Mouse (Mus musculus) heart, postnatal 0 days (tissue): ENCODE measurements at regions not wholly inside any gene's neighbourhood (a gene's known extent, or its start where the extent isn't known, plus 50 kb on each side); places are given as distances from the start of the nearest gene placed in this dataset.
"Not testable (repeated sequence)": the region's sequence is repeated elsewhere in the genome, so short reads cannot be mapped to it uniquely, and the experiment has no call there.

Experiments used
- ATAC-seq: fragments of 200-750 bp; cut with Nextera tagmentation; 2 replicates; pipeline ENCODE4 v1.8.0; 2017; ENCODE audit warnings: low read depth, moderate number of reproducible peaks, moderate library complexity; ENCODE audit not compliant: insufficient read depth
- DNase-seq: peaks from one replicate; pipeline ENCODE4 v3.0.0-alpha.2; 2016; ENCODE audit warnings: low spot score
- H3K27ac ChIP-seq: fragments of 300-500 bp; sonication (generic); 2 replicates; pipeline ENCODE4 v1.5.1; 2014; ENCODE audit warnings: low read depth, mild to moderate bottlenecking
- H3K27me3 ChIP-seq: fragments of 300-500 bp; sonication (generic); 2 replicates; pipeline ENCODE4 v1.6.1; 2014; ENCODE audit warnings: low read length, mixed read lengths; ENCODE audit not compliant: control insufficient read depth, insufficient read depth
- H3K36me3 ChIP-seq: fragments of 300-500 bp; sonication (generic); replicated peaks from 2 replicates; pipeline ENCODE4 v1.6.1; 2014; ENCODE audit warnings: low read length, mixed read lengths; ENCODE audit not compliant: control insufficient read depth, insufficient read depth
- H3K4me1 ChIP-seq: fragments of 300-500 bp; sonication (generic); 2 replicates; pipeline ENCODE4 v1.6.1; 2014; ENCODE audit warnings: antibody characterized with exemption; ENCODE audit not compliant: control insufficient read depth, insufficient read depth
- H3K4me2 ChIP-seq: fragments of 300-500 bp; sonication (generic); 2 replicates; pipeline ENCODE4 v1.6.1; 2014; ENCODE audit warnings: low read depth, mild to moderate bottlenecking, low read length, moderate library complexity
- H3K4me3 ChIP-seq: fragments of 300-500 bp; sonication (generic); 2 replicates; pipeline ENCODE4 v1.5.1; 2014; ENCODE audit warnings: low read depth, low read length
- H3K9ac ChIP-seq: fragments of 300-500 bp; sonication (generic); replicated peaks from 2 replicates; pipeline ENCODE4 v1.6.1; 2014; ENCODE audit warnings: low read depth, low read length, mixed read lengths
- H3K9me3 ChIP-seq: fragments of 300-500 bp; sonication (generic); replicated peaks from 2 replicates; pipeline ENCODE4 v1.6.1; 2016; ENCODE audit warnings: low read length; ENCODE audit not compliant: control insufficient read depth
- CTCF ChIP-seq: IDR thresholded peaks from 2 replicates; pipeline ENCODE4 v1.5.1; 2016; ENCODE audit warnings: antibody characterized with exemption, control low read depth, low read depth
- EP300 ChIP-seq: IDR thresholded peaks from 2 replicates; pipeline ENCODE4 v1.6.1; 2016; ENCODE audit warnings: antibody characterized with exemption, low read depth
- WGBS: fragments of 180-500 bp; shearing (Covaris S2); extraction: QIAGEN DNeasy Blood & Tissue Kit; methylation state at CpG from one replicate; pipeline ENCODE4 v1.1.7; 2014; 5-methylcytosine and 5-hydroxymethylcytosine counted together

- H3K4me1 ChIP-seq, result 0 out of 2 replicates have a peak, but pooled peaks cover 6% of the 10 kb centered on the region
- WGBS, result 50% methylated on average over 11 of the region's 11 CpGs
- H3K9ac ChIP-seq, result no peak overlapping the region
Measured at GRCm38 (mm10) chr3:134330943-134331342, 94.7 kb downstream of the Cxxc4 start.

GRCm38 (mm10) chr3:134331499-134332153 lies 95.3 kb downstream of the Cxxc4 start:
- H3K9ac ChIP-seq, result no peak overlapping the region
- no peak for ATAC-seq
- peak overlapping the region; percentile 35 for H3K4me3 ChIP-seq
- no peaks in the 10 kb centered on the region for H3K27me3 ChIP-seq
- no peak for DNase-seq
- 0 out of 2 replicates have a peak, but pooled peaks cover 6% of the 10 kb centered on the region for H3K4me1 ChIP-seq
- TF ChIP-seq CTCF (no peak), EP300 (no peak)
- 32% methylated on average over 16 of the region's 16 CpGs for WGBS
- H3K27ac ChIP-seq, result no peak overlapping the region
- no peaks in the 10 kb centered on the region for H3K36me3 ChIP-seq
- H3K9me3 ChIP-seq, result no peaks in the 10 kb centered on the region
- H3K4me2 ChIP-seq, result peak overlapping the region; percentile 57

More at GRCm38 (mm10) chr3:134330943-134331342, 94.7 kb downstream of the Cxxc4 start:
- H3K9me3 ChIP-seq, result no peaks in the 10 kb centered on the region
- TF ChIP-seq CTCF (no peak), EP300 (no peak)
- H3K27me3 ChIP-seq, result no peaks in the 10 kb centered on the region
- H3K27ac ChIP-seq, result no peak overlapping the region
- H3K4me3 ChIP-seq, result peak overlapping the region; percentile 35
- ATAC-seq, result no peak
- H3K36me3 ChIP-seq, result no peaks in the 10 kb centered on the region
- peak overlapping the region; percentile 57 for H3K4me2 ChIP-seq
- no peak for DNase-seq

GRCm38 (mm10) chr3:134339093-134339695 lies 102.9 kb downstream of the Cxxc4 start:
- H3K27me3 ChIP-seq, DNase-seq, H3K9me3 ChIP-seq, H3K27ac ChIP-seq, H3K36me3 ChIP-seq, H3K4me1 ChIP-seq, H3K4me3 ChIP-seq, H3K9ac ChIP-seq, H3K4me2 ChIP-seq, ATAC-seq: not testable (repeated sequence)
- 72% methylated on average over 3 of the region's 3 CpGs for WGBS

- Histone ChIP-seq H3K4me3 (no peak overlapping the region), H3K4me2 (no peak overlapping the region), H3K9ac (no peak overlapping the region), H3K4me1 (no peaks in the 10 kb centered on the region), H3K27me3 (no peaks in the 10 kb centered on the region), H3K36me3 (no peaks in the 10 kb centered on the region), H3K27ac (no peak overlapping the region), H3K9me3 (no peaks in the 10 kb centered on the region)
- TF ChIP-seq EP300 (no peak), CTCF (no peak)
- ATAC-seq (no peak), DNase-seq (no peak)
- WGBS, result 49% methylated on average over 4 of the region's 4 CpGs
Measured at GRCm38 (mm10) chr3:134365948-134366347, 129.7 kb downstream of the Cxxc4 start.

GRCm38 (mm10) chr3:134366761-134367160 lies 130.5 kb downstream of the Cxxc4 start:
- no peak overlapping the region for H3K27ac ChIP-seq
- no peaks in the 10 kb centered on the region for H3K4me1 ChIP-seq
- H3K9ac ChIP-seq, result no peak overlapping the region
- no peaks in the 10 kb centered on the region for H3K27me3 ChIP-seq
- no peak for TF ChIP-seq CTCF
- no peak for TF ChIP-seq EP300
- H3K4me3 ChIP-seq, result no peak overlapping the region
- 61% methylated on average over 3 of the region's 3 CpGs for WGBS
- no peaks in the 10 kb centered on the region for H3K36me3 ChIP-seq
- no peak overlapping the region for H3K4me2 ChIP-seq
- no peaks in the 10 kb centered on the region for H3K9me3 ChIP-seq
- DNase-seq (no peak), ATAC-seq (no peak)

GRCm38 (mm10) chr3:134368591-134368990 lies 132.3 kb downstream of the Cxxc4 start:
- ATAC-seq, result no peak
- TF ChIP-seq CTCF, result no peak
- TF ChIP-seq EP300, result no peak

More at GRCm38 (mm10) chr3:134368591-134368990, 132.3 kb downstream of the Cxxc4 start:
- no peak overlapping the region for H3K27ac ChIP-seq
- H3K4me2 ChIP-seq, result no peak overlapping the region
- no peaks in the 10 kb centered on the region for H3K36me3 ChIP-seq
- no peak for DNase-seq
- no peak overlapping the region for H3K4me3 ChIP-seq
- H3K9ac ChIP-seq, result no peak overlapping the region
- no peaks in the 10 kb centered on the region for H3K4me1 ChIP-seq
- no peaks in the 10 kb centered on the region for H3K27me3 ChIP-seq
- H3K9me3 ChIP-seq, result no peaks in the 10 kb centered on the region
